ENCODE assay signal across 9 mouse cellular contexts in the genomic region with DNA sequence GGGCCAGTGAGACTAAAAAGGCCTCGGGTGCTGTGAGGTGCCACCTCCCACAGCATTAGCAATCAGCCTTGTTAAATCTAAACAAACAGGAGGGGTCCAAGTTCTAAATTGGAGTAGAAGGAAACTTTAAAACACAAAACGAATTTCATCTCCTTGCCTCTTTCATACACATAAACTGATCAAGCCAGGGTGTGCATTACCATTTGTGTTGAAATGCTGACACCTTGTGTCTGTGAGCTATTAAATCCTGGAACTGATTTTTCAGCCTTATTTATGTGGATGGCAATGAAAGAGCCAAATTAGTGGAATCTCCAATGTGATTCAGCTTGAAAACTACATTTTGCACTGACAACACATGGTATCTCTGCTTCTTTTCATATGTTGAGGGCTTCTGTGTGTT.
A peak's percentile ranks its signal among the peaks of the same experiment; 100 is the strongest.
DNase-seq lines count a peak whose midpoint lies in the region; ATAC-seq and TF ChIP-seq lines count a peak whose summit lies in the region.
"Had no signal": no experiment of that assay in that cellular context is flagged by ENCODE, and none has a peak within 500 bp of the region (broad histone marks: within the 10 kb centered on the region; RNA-seq: fewer than 3 reads in every experiment).

No protein-coding gene starts in this region.

- 15% methylated on average over 2 of the region's 2 CpGs for WGBS in liver, postnatal 0 days (ENCODE audit: insufficient replicate concordance)
- 17% methylated on average over 2 of the region's 2 CpGs for WGBS in midbrain, postnatal 0 days

- H3K4me2 ChIP-seq in liver, postnatal 0 days (ENCODE audit: low read depth, low read length), result no peak overlapping the region
- H3K4me2 ChIP-seq in midbrain, postnatal 0 days (ENCODE audit: low read depth, low read length, poor library complexity, severe bottlenecking), result no peak overlapping the region
- H3K4me2 ChIP-seq: embryonic facial prominence, embryonic 12.5 days had no signal

- TF ChIP-seq CTCF in liver, postnatal 0 days (IDR thresholded peaks at IDR 0.05; ENCODE audit: low read depth), result peak; percentile 46
- TF ChIP-seq CTCF in brain, embryonic 14.5 days (IDR thresholded peaks at IDR 0.05; ENCODE audit: borderline replicate concordance, extremely low read depth, insufficient read depth, insufficient read length), result peak; percentile 52; the same call in 1 of the 2 replicates
- TF ChIP-seq CTCF in midbrain, postnatal 0 days (IDR thresholded peaks at IDR 0.05), result peak; percentile 90

- no peak for TF ChIP-seq POLR2A in brain, embryonic 14.5 days (IDR thresholded peaks at IDR 0.05; ENCODE audit: borderline replicate concordance, extremely low read depth, insufficient read depth, insufficient read length, poor library complexity, severe bottlenecking)

- TF ChIP-seq EP300 in liver, postnatal 0 days (IDR thresholded peaks at IDR 0.05; ENCODE audit: low read depth), result no peak

- H3K9me3 ChIP-seq in liver, postnatal 0 days (ENCODE audit: low read length), result no peaks in the 10 kb centered on the region
- H3K9me3 ChIP-seq in midbrain, postnatal 0 days (ENCODE audit: low read length), result no peaks in the 10 kb centered on the region
- H3K9me3 ChIP-seq: embryonic facial prominence, embryonic 12.5 days had no signal

- H3K36me3 ChIP-seq in liver, postnatal 0 days (replicated peaks; ENCODE audit: insufficient read depth, low read length), result no peaks in the 10 kb centered on the region
- H3K36me3 ChIP-seq in midbrain, postnatal 0 days (ENCODE audit: insufficient read depth, low read length), result no peaks in the 10 kb centered on the region
- H3K36me3 ChIP-seq: embryonic facial prominence, embryonic 12.5 days had no signal

- ATAC-seq in frontal cortex, adult (ENCODE audit: low TSS enrichment), result peak; percentile 97
- ATAC-seq in liver, postnatal 0 days, result no peak
- ATAC-seq in midbrain, postnatal 0 days (ENCODE audit: low FRiP score), result peak; percentile 85

- H3K27me3 ChIP-seq in liver, postnatal 0 days (ENCODE audit: insufficient read depth, low read length), result no peaks in the 10 kb centered on the region
- H3K27me3 ChIP-seq in midbrain, postnatal 0 days (ENCODE audit: insufficient read depth, low read length), result no peaks in the 10 kb centered on the region
- H3K27me3 ChIP-seq: embryonic facial prominence, embryonic 12.5 days had no signal

- H3K27ac ChIP-seq in liver, postnatal 0 days (ENCODE audit: low read depth), result no peak overlapping the region
- H3K27ac ChIP-seq in midbrain, postnatal 0 days (ENCODE audit: low read depth, low read length), result no peak overlapping the region
- H3K27ac ChIP-seq: embryonic facial prominence, embryonic 12.5 days had no signal

- H3K4me3 ChIP-seq in liver, postnatal 0 days (ENCODE audit: low read depth, low read length), result no peak overlapping the region
- H3K4me3 ChIP-seq in midbrain, postnatal 0 days (ENCODE audit: low read depth, low read length), result no peak overlapping the region
- H3K4me3 ChIP-seq: embryonic facial prominence, embryonic 12.5 days had no signal

- DNase-seq in frontal cortex, postnatal 25 days (ENCODE audit: low spot score in 2 of 2), result no peak
- DNase-seq in liver, postnatal 0 days, result no peak
- DNase-seq in liver, result no peak
- DNase-seq in brain, embryonic 14.5 days (ENCODE audit: low read depth), result peak; percentile 79
- DNase-seq in midbrain, postnatal 0 days (ENCODE audit: low spot score), result peak; percentile 71
- DNase-seq in MN1 (ENCODE audit: low spot score), result no peak
- DNase-seq in ovary, postnatal 10 days (ENCODE audit: low spot score), result no peak

- no peak overlapping the region for H3K9ac ChIP-seq in liver, postnatal 0 days (replicated peaks)
- no peak overlapping the region for H3K9ac ChIP-seq in midbrain, postnatal 0 days (replicated peaks; ENCODE audit: low read length, poor library complexity, severe bottlenecking)
- H3K9ac ChIP-seq: embryonic facial prominence, embryonic 12.5 days had no signal

- no peaks in the 10 kb centered on the region for H3K4me1 ChIP-seq in liver, postnatal 0 days (ENCODE audit: insufficient read depth)
- H3K4me1 ChIP-seq in midbrain, postnatal 0 days (ENCODE audit: insufficient read depth, low read length), result no peaks in the 10 kb centered on the region
- H3K4me1 ChIP-seq: embryonic facial prominence, embryonic 12.5 days had no signal

Comparison
In these comparisons a context has a peak if more than half of its experiments do, and no peak if none do; other contexts are left out.
1. DNase-seq: peak in brain, embryonic 14.5 days (single experiment) and midbrain, postnatal 0 days (single experiment); none in frontal cortex, postnatal 25 days (0 of 2), liver, postnatal 0 days (single experiment), liver (single experiment), MN1 (single experiment) and ovary, postnatal 10 days (single experiment).
2. Peak in every context shown above with its lines, with median percentiles within 50 percentile points of each other: CTCF ChIP-seq.